Mouse (Mus musculus): ENCODE data around the gene Lars2. TPM values are rescaled to one million over a fixed set of nuclear protein-coding genes. Genes with fewer than 3 reads are reported as not detected.

Gene Lars2
- polyA plus RNA-seq, 1 experiment from 2014 or later, result 933 TPM

GRCm38 (mm10) chr9:123500480-123500879, 133.8 kb downstream of the Lars2 start:
- no peaks in the 10 kb centered on the region for H3K9me3 ChIP-seq (replicated peaks)
- H3K36me3 ChIP-seq (ENCODE audit: poor library complexity, severe bottlenecking), result peaks cover 21% of the 10 kb centered on the region
- H3K4me1 ChIP-seq, result no peaks in the 10 kb centered on the region
- H3K9ac ChIP-seq, result no peak overlapping the region
- no peak overlapping the region for H3K4me3 ChIP-seq
- no peak overlapping the region for H3K4me2 ChIP-seq
- no peak for ATAC-seq
- no peak overlapping the region for H3K27ac ChIP-seq
- no peaks in the 10 kb centered on the region for H3K27me3 ChIP-seq
- WGBS, result 92% methylated on average over 4 of the region's 4 CpGs

- no peak for ATAC-seq
- peaks cover 21% of the 10 kb centered on the region for H3K36me3 ChIP-seq (ENCODE audit: poor library complexity, severe bottlenecking)
- 77% methylated on average over 5 of the region's 5 CpGs for WGBS
- H3K4me1 ChIP-seq, result no peaks in the 10 kb centered on the region
- H3K27ac ChIP-seq, result no peak overlapping the region
- H3K9me3 ChIP-seq (replicated peaks), result no peaks in the 10 kb centered on the region
- H3K9ac ChIP-seq, result no peak overlapping the region
- no peaks in the 10 kb centered on the region for H3K27me3 ChIP-seq
- H3K4me2 ChIP-seq, result no peak overlapping the region
- no peak overlapping the region for H3K4me3 ChIP-seq
Observed at GRCm38 (mm10) chr9:123503171-123503834, 136.6 kb downstream of the Lars2 start.

GRCm38 (mm10) chr9:123504325-123504724, 137.6 kb downstream of the Lars2 start:
- peak; percentile 83 for ATAC-seq

GRCm38 (mm10) chr9:123505598-123505997, 138.9 kb downstream of the Lars2 start:
- Histone ChIP-seq H3K27ac (no peak overlapping the region), H3K9ac (no peak overlapping the region), H3K36me3 (ENCODE audit: poor library complexity, severe bottlenecking) (peaks cover 14% of the 10 kb centered on the region), H3K4me1 (0 out of 2 replicates have a peak, but pooled peaks cover 2% of the 10 kb centered on the region), H3K4me3 (no peak overlapping the region), H3K27me3 (no peaks in the 10 kb centered on the region), H3K4me2 (no peak overlapping the region), H3K9me3 (replicated peaks) (no peaks in the 10 kb centered on the region)
- 82% methylated on average over 1 of the region's 1 CpGs for WGBS
- ATAC-seq, result no peak

More at GRCm38 (mm10) chr9:123504325-123504724, 137.6 kb downstream of the Lars2 start:
- Histone ChIP-seq H3K36me3 (ENCODE audit: poor library complexity, severe bottlenecking) (peaks cover 21% of the 10 kb centered on the region), H3K4me1 (no peaks in the 10 kb centered on the region), H3K27me3 (no peaks in the 10 kb centered on the region), H3K4me2 (no peak overlapping the region), H3K27ac (no peak overlapping the region), H3K9ac (no peak overlapping the region), H3K4me3 (no peak overlapping the region), H3K9me3 (replicated peaks) (no peaks in the 10 kb centered on the region)
- WGBS, result 5% methylated on average over 2 of the region's 2 CpGs

- no peak for ATAC-seq
- H3K4me1 ChIP-seq, result 0 out of 2 replicates have a peak, but pooled peaks cover 2% of the 10 kb centered on the region
- no peaks in the 10 kb centered on the region for H3K9me3 ChIP-seq (replicated peaks)
- no peak overlapping the region for H3K4me2 ChIP-seq
- H3K36me3 ChIP-seq (ENCODE audit: poor library complexity, severe bottlenecking), result peaks cover 11% of the 10 kb centered on the region
- WGBS, result 80% methylated on average over 4 of the region's 4 CpGs
- H3K4me3 ChIP-seq, result no peak overlapping the region
- H3K27ac ChIP-seq, result no peak overlapping the region
- no peaks in the 10 kb centered on the region for H3K27me3 ChIP-seq
- H3K9ac ChIP-seq, result no peak overlapping the region
Observed at GRCm38 (mm10) chr9:123506270-123507146, 139.8 kb downstream of the Lars2 start.

- WGBS, result 81% methylated on average over 2 of the region's 2 CpGs
- H3K27ac ChIP-seq, result no peak overlapping the region
- 0 out of 2 replicates have a peak, but pooled peaks cover 2% of the 10 kb centered on the region for H3K4me1 ChIP-seq
- no peak overlapping the region for H3K4me3 ChIP-seq
- H3K9ac ChIP-seq, result no peak overlapping the region
- no peaks in the 10 kb centered on the region for H3K27me3 ChIP-seq
- H3K9me3 ChIP-seq (replicated peaks), result no peaks in the 10 kb centered on the region
- H3K36me3 ChIP-seq (ENCODE audit: poor library complexity, severe bottlenecking), result peaks cover 18% of the 10 kb centered on the region
- no peak for ATAC-seq
- no peak overlapping the region for H3K4me2 ChIP-seq
Observed at GRCm38 (mm10) chr9:123507380-123507779, 140.7 kb downstream of the Lars2 start.

- 87% methylated on average over 2 of the region's 2 CpGs for WGBS
- H3K27me3 ChIP-seq, result no peaks in the 10 kb centered on the region
- ATAC-seq, result no peak
- H3K9me3 ChIP-seq (replicated peaks), result no peaks in the 10 kb centered on the region
- no peak overlapping the region for H3K4me3 ChIP-seq
- no peak overlapping the region for H3K4me2 ChIP-seq
- 0 out of 2 replicates have a peak, but pooled peaks cover 2% of the 10 kb centered on the region for H3K4me1 ChIP-seq
- peaks cover 20% of the 10 kb centered on the region for H3K36me3 ChIP-seq (ENCODE audit: poor library complexity, severe bottlenecking)
- no peak overlapping the region for H3K9ac ChIP-seq
- H3K27ac ChIP-seq, result no peak overlapping the region
Observed at GRCm38 (mm10) chr9:123508986-123509385, 142.3 kb downstream of the Lars2 start.

GRCm38 (mm10) chr9:123509638-123510604, 143.2 kb downstream of the Lars2 start:
- H3K4me2 ChIP-seq, result no peak overlapping the region
- no peaks in the 10 kb centered on the region for H3K27me3 ChIP-seq
- no peaks in the 10 kb centered on the region for H3K9me3 ChIP-seq (replicated peaks)
- WGBS, result 87% methylated on average over 8 of the region's 8 CpGs
- no peak overlapping the region for H3K4me3 ChIP-seq
- H3K36me3 ChIP-seq (ENCODE audit: poor library complexity, severe bottlenecking), result peaks cover 20% of the 10 kb centered on the region
- H3K4me1 ChIP-seq, result 0 out of 2 replicates have a peak, but pooled peaks cover 2% of the 10 kb centered on the region
- H3K27ac ChIP-seq, result no peak overlapping the region
- H3K9ac ChIP-seq, result no peak overlapping the region; the same call in 1 of the 2 replicates
- 0 out of 2 replicates have a peak, but pooled peaks have one; percentile 21 for ATAC-seq

GRCm38 (mm10) chr9:123510926-123511325, 144.2 kb downstream of the Lars2 start:
- H3K27ac ChIP-seq, result no peak overlapping the region
- 0 out of 2 replicates have a peak, but pooled peaks cover 2% of the 10 kb centered on the region for H3K4me1 ChIP-seq
- peaks cover 20% of the 10 kb centered on the region for H3K36me3 ChIP-seq (ENCODE audit: poor library complexity, severe bottlenecking)
- 97% methylated on average over 5 of the region's 5 CpGs for WGBS
- ATAC-seq, result no peak
- no peaks in the 10 kb centered on the region for H3K27me3 ChIP-seq
- H3K4me2 ChIP-seq, result no peak overlapping the region
- H3K9ac ChIP-seq, result no peak overlapping the region
- no peak overlapping the region for H3K4me3 ChIP-seq
- H3K9me3 ChIP-seq (replicated peaks), result no peaks in the 10 kb centered on the region

All from forebrain, embryonic 13.5 days (tissue).